12 mouse cellular contexts compared by ENCODE assay signal in genomic region chr7:110014272-110014671, GRCm38 (mm10).
"Had no signal": no experiment of that assay in that cellular context is flagged by ENCODE, and none has a peak within 500 bp of the region (broad histone marks: within the 10 kb centered on the region; RNA-seq: fewer than 3 reads in every experiment).

No protein-coding gene starts in this region.

- ATAC-seq: liver, postnatal 0 days; lung, postnatal 0 days; midbrain, embryonic 13.5 days; midbrain, embryonic 15.5 days had no signal

- DNase-seq: liver, postnatal 0 days; lung, adult 2 months; lung, postnatal 14 days; lung, postnatal 36 days; retina, postnatal 1 day; right cerebral cortex, postnatal 14 days; thymus, adult 2 months; thymus, postnatal 25 days; thymus, postnatal 4 days had no signal
